Mouse (Mus musculus): ENCODE results near the gene Smarcb1. TPM values are rescaled to one million over a fixed set of nuclear protein-coding genes. Genes with fewer than 3 reads are reported as not detected.
A peak's percentile ranks its signal among the peaks of the same experiment; 100 is the strongest.
"Not testable (repeated sequence)": the region's sequence is repeated elsewhere in the genome, so short reads cannot be mapped to it uniquely, and the experiment has no call there.

Gene Smarcb1
- polyA plus RNA-seq, 1 experiment from 2014 or later = 283 TPM

GRCm38 (mm10) chr10:75898039-75898564, 23.3 kb downstream of the Smarcb1 start:
- H3K27ac ChIP-seq (replicated peaks; ENCODE audit: low read depth, low read length) = no peak overlapping the region
- no peak for ATAC-seq (ENCODE audit: low FRiP score, low TSS enrichment)

DNA sequence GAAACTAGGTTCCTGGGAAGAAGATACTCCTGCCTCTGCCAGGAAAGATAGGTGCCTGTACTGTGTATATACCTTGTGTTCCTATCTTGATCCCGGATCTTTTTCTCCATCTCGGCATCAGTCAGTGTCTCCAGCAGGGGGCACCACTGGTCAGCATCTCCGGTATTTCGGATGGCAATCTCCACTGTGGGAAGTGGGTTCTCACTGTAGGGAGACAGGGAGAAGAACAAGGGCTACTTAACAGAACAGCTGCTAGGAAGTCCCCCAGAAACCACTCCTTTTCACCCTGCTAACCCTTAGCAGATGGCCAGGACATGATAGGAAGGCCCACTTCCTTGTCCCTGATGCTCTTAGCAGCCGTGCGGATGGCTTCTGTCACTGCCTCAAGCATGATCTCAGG, 24.0 kb downstream of the Smarcb1 start:
- H3K9ac ChIP-seq (replicated peaks; ENCODE audit: low read length) = no peak overlapping the region
- WGBS = 38% methylated on average over 6 of the region's 6 CpGs
- no peaks in the 10 kb centered on the region for H3K9me3 ChIP-seq (ENCODE audit: control insufficient read depth, low read length)
- peak; percentile 83 for DNase-seq
- ATAC-seq (ENCODE audit: low FRiP score, low TSS enrichment) = no peak
- H3K36me3 ChIP-seq (ENCODE audit: control insufficient read depth, insufficient read depth, low read length) = peaks cover 70% of the 10 kb centered on the region
- H3K4me3 ChIP-seq (replicated peaks; ENCODE audit: low read depth, low read length) = no peak overlapping the region
- no peak overlapping the region for H3K4me2 ChIP-seq (ENCODE audit: low read length)
- peaks cover 5% of the 10 kb centered on the region; the same call in 1 of the 2 replicates for H3K4me1 ChIP-seq (ENCODE audit: control insufficient read depth, insufficient read depth, low read length)
- no peaks in the 10 kb centered on the region for H3K27me3 ChIP-seq (ENCODE audit: control insufficient read depth, insufficient read depth, low read length)
- no peak overlapping the region for H3K27ac ChIP-seq (replicated peaks; ENCODE audit: low read depth, low read length)

More at GRCm38 (mm10) chr10:75898039-75898564, 23.3 kb downstream of the Smarcb1 start:
- WGBS = 79% methylated on average over 6 of the region's 6 CpGs
- no peak for DNase-seq
- Histone ChIP-seq H3K27me3 (ENCODE audit: control insufficient read depth, insufficient read depth, low read length) (no peaks in the 10 kb centered on the region), H3K9ac (replicated peaks; ENCODE audit: low read length) (no peak overlapping the region), H3K4me2 (ENCODE audit: low read length) (no peak overlapping the region), H3K4me1 (ENCODE audit: control insufficient read depth, insufficient read depth, low read length) (peaks cover 5% of the 10 kb centered on the region; the same call in 1 of the 2 replicates), H3K4me3 (replicated peaks; ENCODE audit: low read depth, low read length) (no peak overlapping the region), H3K9me3 (ENCODE audit: control insufficient read depth, low read length) (no peaks in the 10 kb centered on the region), H3K36me3 (ENCODE audit: control insufficient read depth, insufficient read depth, low read length) (peaks cover 77% of the 10 kb centered on the region)

- no peak overlapping the region for H3K4me3 ChIP-seq (replicated peaks; ENCODE audit: low read depth, low read length)
- no peak overlapping the region for H3K4me2 ChIP-seq (ENCODE audit: low read length)
- no peak overlapping the region for H3K9ac ChIP-seq (replicated peaks; ENCODE audit: low read length)
- H3K4me1 ChIP-seq (ENCODE audit: control insufficient read depth, insufficient read depth, low read length) = peaks cover 5% of the 10 kb centered on the region; the same call in 1 of the 2 replicates
- WGBS = 100% methylated on average over 1 of the region's 1 CpGs
- H3K36me3 ChIP-seq (ENCODE audit: control insufficient read depth, insufficient read depth, low read length) = peaks cover 58% of the 10 kb centered on the region
- no peaks in the 10 kb centered on the region for H3K9me3 ChIP-seq (ENCODE audit: control insufficient read depth, low read length)
- H3K27ac ChIP-seq (replicated peaks; ENCODE audit: low read depth, low read length) = no peak overlapping the region
- ATAC-seq (ENCODE audit: low FRiP score, low TSS enrichment) (no peak), DNase-seq (no peak)
- no peaks in the 10 kb centered on the region for H3K27me3 ChIP-seq (ENCODE audit: control insufficient read depth, insufficient read depth, low read length)
Observed at GRCm38 (mm10) chr10:75896208-75896607, 25.2 kb downstream of the Smarcb1 start.

DNA sequence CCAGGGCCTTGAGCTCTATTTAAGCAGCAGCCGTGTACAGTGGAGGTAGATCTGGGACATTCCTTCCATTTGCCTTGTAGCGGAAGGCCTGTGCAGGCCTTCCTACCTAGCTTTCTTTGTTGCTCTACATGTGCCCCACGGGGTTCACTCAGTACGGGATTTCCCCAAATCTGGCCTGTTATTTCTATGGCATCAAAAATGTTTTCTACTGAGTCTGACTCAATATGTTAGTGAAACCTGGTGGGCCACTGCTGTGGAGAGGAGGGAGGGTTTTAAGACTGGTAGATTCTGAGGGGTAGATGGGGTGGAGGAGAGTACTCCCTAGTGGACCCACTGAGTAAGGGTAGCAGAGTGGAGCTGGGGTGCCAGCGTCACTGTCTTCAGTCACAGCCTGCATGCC, 25.7 kb downstream of the Smarcb1 start:
- 94% methylated on average over 5 of the region's 5 CpGs for WGBS
- ATAC-seq (ENCODE audit: low FRiP score, low TSS enrichment) (no peak), DNase-seq (no peak)
- Histone ChIP-seq H3K27me3 (ENCODE audit: control insufficient read depth, insufficient read depth, low read length) (no peaks in the 10 kb centered on the region), H3K4me3 (replicated peaks; ENCODE audit: low read depth, low read length) (no peak overlapping the region), H3K4me1 (ENCODE audit: control insufficient read depth, insufficient read depth, low read length) (peaks cover 5% of the 10 kb centered on the region; the same call in 1 of the 2 replicates), H3K36me3 (ENCODE audit: control insufficient read depth, insufficient read depth, low read length) (peaks cover 53% of the 10 kb centered on the region), H3K4me2 (ENCODE audit: low read length) (no peak overlapping the region), H3K27ac (replicated peaks; ENCODE audit: low read depth, low read length) (no peak overlapping the region), H3K9me3 (ENCODE audit: control insufficient read depth, low read length) (no peaks in the 10 kb centered on the region), H3K9ac (replicated peaks; ENCODE audit: low read length) (no peak overlapping the region)

DNA sequence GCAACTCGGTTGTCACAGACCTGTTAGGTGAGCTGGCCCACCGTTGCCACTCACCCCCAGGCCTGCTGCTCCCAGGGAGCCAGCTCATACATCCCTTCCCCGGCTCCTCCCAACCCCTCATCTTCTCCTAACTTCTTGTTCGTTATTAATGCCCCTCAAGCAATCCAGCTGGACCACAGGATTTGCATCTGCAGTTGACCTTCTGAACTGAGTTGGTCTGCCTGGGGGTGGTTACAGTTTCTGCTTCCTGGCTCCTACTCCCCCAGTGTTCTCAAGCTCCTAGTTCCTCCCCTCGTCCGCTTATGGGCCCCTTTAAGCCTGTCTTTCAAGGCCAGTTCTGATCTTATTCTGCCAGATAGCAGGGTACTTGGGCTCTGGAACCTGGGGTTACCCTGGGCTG, 26.8 kb downstream of the Smarcb1 start:
- Histone ChIP-seq H3K27me3 (ENCODE audit: control insufficient read depth, insufficient read depth, low read length) (no peaks in the 10 kb centered on the region), H3K9me3 (ENCODE audit: control insufficient read depth, low read length) (no peaks in the 10 kb centered on the region), H3K27ac (replicated peaks; ENCODE audit: low read depth, low read length) (no peak overlapping the region), H3K36me3 (ENCODE audit: control insufficient read depth, insufficient read depth, low read length) (peaks cover 46% of the 10 kb centered on the region), H3K4me3 (replicated peaks; ENCODE audit: low read depth, low read length) (no peak overlapping the region), H3K4me1 (ENCODE audit: control insufficient read depth, insufficient read depth, low read length) (peaks cover 5% of the 10 kb centered on the region; the same call in 1 of the 2 replicates), H3K4me2 (ENCODE audit: low read length) (no peak overlapping the region), H3K9ac (replicated peaks; ENCODE audit: low read length) (no peak overlapping the region)
- 76% methylated on average over 6 of the region's 6 CpGs for WGBS
- ATAC-seq (ENCODE audit: low FRiP score, low TSS enrichment) (no peak), DNase-seq (no peak)

DNA sequence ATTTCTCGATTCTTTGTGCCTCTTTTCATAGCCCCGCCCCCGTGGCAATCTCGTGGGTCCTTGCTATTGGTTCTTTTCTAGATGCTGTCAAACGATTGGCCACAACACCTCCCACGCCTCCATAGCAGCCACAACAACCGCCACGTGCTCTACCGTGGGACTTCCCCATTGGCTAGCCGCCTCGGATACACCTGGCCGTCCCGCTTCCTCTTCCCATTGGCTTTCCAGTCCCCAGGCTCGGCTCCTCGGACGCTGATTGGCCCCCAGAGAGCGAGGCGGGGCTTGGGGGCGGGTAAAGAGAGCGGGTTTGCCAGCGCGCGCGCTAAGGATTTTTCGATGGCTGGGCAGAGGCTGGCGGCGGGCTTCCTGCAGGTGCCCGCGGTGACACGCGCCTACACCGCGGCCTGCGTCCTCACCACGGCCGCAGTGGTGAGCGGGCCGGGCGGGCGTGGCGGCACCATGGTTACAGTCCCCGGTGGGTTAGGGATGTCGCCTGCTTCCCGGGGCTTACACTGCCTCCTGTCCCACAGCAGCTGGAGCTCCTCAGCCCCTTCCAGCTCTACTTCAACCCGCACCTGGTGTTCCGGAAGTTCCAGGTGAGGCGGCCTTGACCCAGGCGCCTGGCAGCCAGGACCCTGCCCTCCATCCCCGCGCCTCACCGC, 28.2 kb downstream of the Smarcb1 start, which contains the start of gene Derl3:
Gene Derl3, plus strand, starts transcription at position 325 of the 662 bp plus-strand sequence.
- H3K4me3 ChIP-seq (replicated peaks; ENCODE audit: low read depth, low read length) = peak within 1 kb of the TSS; percentile 37
- peaks cover 5% of the 10 kb centered on the region; the same call in 1 of the 2 replicates for H3K4me1 ChIP-seq (ENCODE audit: control insufficient read depth, insufficient read depth, low read length)
- peak within 1 kb of the TSS; percentile 26; the same call in 1 of the 2 replicates for H3K9ac ChIP-seq (replicated peaks; ENCODE audit: low read length)
- no peaks in the 10 kb centered on the region for H3K9me3 ChIP-seq (ENCODE audit: control insufficient read depth, low read length)
- peaks cover 33% of the 10 kb centered on the region for H3K36me3 ChIP-seq (ENCODE audit: control insufficient read depth, insufficient read depth, low read length)
- WGBS = 1% methylated on average over 51 of the region's 51 CpGs
- H3K27me3 ChIP-seq (ENCODE audit: control insufficient read depth, insufficient read depth, low read length) = no peaks in the 10 kb centered on the region
- ATAC-seq (ENCODE audit: low FRiP score, low TSS enrichment) (peak; percentile 99), DNase-seq (peak; percentile 97)
- H3K27ac ChIP-seq (replicated peaks; ENCODE audit: low read depth, low read length) = peak within 1 kb of the TSS; percentile 26; the same call in 1 of the 2 replicates
- peak within 1 kb of the TSS; percentile 88 for H3K4me2 ChIP-seq (ENCODE audit: low read length)

DNA sequence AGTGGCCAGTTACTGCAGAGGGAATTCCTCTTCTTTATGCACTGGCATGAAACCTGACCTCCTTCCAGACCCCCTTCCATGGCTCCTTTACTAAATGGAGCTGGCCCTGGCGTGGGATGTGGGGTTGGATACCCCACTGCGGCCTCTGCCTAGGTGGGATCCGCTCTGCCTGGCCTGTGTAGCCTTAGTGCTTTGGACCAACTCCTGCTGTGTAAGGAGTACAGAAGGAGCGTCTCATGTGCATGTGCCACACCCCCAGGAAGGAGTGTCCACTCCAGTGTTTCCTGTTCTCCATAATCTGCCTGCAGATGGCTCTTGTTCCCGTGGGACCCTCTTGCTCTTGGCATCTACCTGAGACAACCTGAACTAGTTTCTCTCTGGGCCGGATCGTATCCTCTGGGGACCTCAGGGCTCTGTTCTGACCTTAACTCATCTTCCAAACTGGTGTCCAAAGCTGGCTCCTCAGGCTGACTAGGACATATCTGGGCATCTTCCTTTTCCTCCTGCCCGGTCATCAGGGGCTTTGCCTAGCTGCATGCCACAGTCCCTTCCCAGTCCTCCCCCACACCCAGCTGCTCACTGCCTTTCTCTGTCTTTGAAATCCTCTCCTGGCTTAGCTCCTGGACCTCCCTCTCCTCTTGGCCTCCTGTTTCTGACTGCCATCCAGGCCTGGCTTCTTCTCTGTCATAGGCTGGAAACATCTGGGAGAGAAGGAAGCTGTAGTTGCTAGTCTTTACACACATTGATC, 31.8 kb downstream of the Smarcb1 start:
- Histone ChIP-seq H3K27me3 (ENCODE audit: control insufficient read depth, insufficient read depth, low read length) (no peaks in the 10 kb centered on the region), H3K36me3 (ENCODE audit: control insufficient read depth, insufficient read depth, low read length) (peaks cover 2% of the 10 kb centered on the region), H3K9me3 (ENCODE audit: control insufficient read depth, low read length) (no peaks in the 10 kb centered on the region), H3K4me3 (replicated peaks; ENCODE audit: low read depth, low read length) (no peak overlapping the region), H3K27ac (replicated peaks; ENCODE audit: low read depth, low read length) (no peak overlapping the region), H3K4me2 (ENCODE audit: low read length) (no peak overlapping the region), H3K4me1 (ENCODE audit: control insufficient read depth, insufficient read depth, low read length) (peaks cover 5% of the 10 kb centered on the region; the same call in 1 of the 2 replicates), H3K9ac (replicated peaks; ENCODE audit: low read length) (no peak overlapping the region)
- no peak for ATAC-seq (ENCODE audit: low FRiP score, low TSS enrichment)
- DNase-seq = no peak
- WGBS = 51% methylated on average over 8 of the region's 8 CpGs

GRCm38 (mm10) chr10:75887504-75887903, 33.9 kb downstream of the Smarcb1 start:
- not testable (repeated sequence) for H3K4me3 ChIP-seq (replicated peaks; ENCODE audit: low read depth, low read length); H3K4me2 ChIP-seq (ENCODE audit: low read length); ATAC-seq (ENCODE audit: low FRiP score, low TSS enrichment); H3K9ac ChIP-seq (replicated peaks; ENCODE audit: low read length); H3K27me3 ChIP-seq (ENCODE audit: control insufficient read depth, insufficient read depth, low read length); DNase-seq; H3K4me1 ChIP-seq (ENCODE audit: control insufficient read depth, insufficient read depth, low read length); H3K36me3 ChIP-seq (ENCODE audit: control insufficient read depth, insufficient read depth, low read length); H3K27ac ChIP-seq (replicated peaks; ENCODE audit: low read depth, low read length); H3K9me3 ChIP-seq (ENCODE audit: control insufficient read depth, low read length)
- WGBS = 85% methylated on average over 5 of the region's 5 CpGs
